Mouse (Mus musculus) c-Kit-positive CD71-positive TER-119-positive erythroid progenitor cells, embryonic 14.5 days (primary cell): ENCODE results near the gene Lamtor1.

ENCODE experiments used
- DNase-seq: peaks from one replicate; pipeline ENCODE4 v3.0.0-alpha.2; 2013; ENCODE audit warnings: low spot score

Gene Lamtor1

DNA sequence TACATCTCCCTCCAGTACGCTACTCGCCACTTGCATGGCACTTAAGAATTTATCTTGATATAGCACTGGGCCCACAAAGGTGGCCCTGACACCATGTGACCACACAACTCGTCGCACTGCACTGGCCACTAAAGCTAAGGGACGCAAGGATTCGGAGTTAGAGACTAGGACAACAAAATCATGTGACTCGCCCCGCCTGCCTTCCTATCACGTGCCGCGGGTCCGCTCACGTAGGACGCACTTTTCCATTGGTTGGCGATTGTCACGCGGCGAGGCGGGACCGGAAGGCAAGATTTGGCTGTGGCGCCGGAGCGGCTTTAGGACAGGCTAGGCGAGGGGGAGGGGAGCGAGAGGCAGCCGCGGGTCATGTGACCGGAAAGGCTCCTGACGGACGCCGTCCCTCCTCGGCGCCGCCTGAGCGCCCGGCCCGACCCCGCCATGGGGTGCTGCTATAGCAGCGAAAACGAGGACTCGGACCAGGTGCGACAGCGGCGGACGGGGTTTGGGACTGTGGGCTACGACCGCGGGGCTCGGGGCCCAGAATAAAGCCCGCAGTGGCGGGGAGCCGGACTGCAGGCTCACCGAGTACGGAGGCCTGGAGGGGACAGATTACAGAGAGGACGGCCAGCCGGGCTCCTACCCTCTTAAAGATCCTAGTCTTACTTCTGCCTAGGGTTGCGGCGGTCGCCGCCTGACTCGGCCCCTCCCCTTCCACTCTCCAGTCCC is at the start of gene Lamtor1:
TSS of gene Lamtor1 (plus strand) at position 344 of the 726 bp plus-strand sequence.
- DNase-seq: peak; percentile 99

DNA sequence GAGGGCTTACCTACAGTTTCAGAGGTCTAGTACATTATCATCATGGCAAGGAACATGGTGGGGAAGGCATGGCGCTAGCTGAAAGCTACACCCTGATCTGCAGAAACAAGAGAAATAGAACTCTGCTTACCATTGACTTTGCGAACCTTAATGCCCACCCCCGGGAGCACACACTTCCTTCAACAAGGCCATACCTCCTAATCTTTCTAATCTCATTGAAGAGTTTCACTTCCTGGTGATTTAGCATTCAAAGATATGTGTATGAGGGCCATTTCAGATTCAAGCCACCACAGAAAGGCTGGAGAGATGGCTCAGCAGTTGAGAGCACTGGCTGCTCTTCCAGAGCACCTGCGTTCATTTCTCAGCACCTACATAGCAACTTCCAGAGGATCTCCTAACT is 48.6 kb upstream of the Lamtor1 start, which contains the start of gene Folr2:
TSS of gene Folr2 (minus strand) at position 101 of the 400 bp plus-strand sequence.
- no peak for DNase-seq

DNA sequence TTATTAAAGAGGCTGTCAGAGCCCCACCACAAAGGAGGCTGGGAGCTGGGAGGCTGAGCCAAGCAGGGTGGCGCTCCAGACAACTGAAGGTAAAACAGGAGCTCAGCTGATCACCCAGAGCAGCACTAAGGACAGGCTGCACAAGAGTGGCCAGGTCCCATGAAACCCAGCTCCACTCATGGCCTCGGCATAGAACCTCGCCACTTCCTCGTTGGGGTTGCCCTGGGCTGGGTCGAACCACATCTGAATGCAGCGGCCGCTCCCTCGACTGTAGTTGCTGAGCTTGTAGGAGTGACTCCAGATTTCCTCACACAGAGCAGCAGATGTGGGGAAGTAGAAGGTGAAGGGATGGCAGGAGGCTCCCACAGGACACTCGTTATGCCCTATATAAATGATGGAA is 47.3 kb upstream of the Lamtor1 start:
- no peak for DNase-seq

DNA sequence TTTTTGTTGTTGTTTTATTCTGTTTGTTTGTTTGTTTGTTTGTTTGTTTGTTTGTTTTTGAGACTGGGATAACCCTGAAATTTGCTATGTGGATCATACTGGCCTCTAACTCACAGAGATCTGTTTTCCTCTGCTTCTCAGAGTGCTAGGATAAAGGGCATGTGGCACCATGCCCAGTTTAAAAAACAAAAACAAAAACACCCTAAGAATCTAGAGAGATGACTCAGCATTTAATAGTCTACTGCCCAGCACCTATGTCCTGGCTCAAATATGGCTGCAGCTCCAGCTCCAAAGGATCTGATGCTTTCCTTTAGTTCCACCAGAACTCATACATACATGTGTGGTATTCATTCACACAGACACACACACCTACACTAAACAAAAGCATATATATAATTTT is 44.7 kb upstream of the Lamtor1 start:
- DNase-seq: no peak

DNA sequence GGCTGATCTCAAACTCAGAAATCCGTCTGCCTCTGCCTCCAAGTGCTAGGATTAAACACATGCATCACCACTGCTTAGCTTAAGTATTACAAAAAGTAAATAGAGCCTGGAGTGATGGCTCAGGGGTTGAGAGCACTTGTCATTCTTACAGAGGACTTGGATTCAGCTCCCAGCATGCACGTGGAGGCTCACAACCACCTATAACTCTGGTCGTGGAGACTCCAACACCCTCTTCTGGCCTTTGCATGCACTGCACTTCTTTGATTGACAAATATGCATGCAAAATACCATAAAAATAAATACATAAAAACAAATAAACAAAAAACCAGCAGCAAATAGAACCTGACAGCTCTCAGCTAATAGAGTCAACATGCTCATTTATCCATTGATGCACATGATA is 43.4 kb upstream of the Lamtor1 start:
- DNase-seq: no peak

DNA sequence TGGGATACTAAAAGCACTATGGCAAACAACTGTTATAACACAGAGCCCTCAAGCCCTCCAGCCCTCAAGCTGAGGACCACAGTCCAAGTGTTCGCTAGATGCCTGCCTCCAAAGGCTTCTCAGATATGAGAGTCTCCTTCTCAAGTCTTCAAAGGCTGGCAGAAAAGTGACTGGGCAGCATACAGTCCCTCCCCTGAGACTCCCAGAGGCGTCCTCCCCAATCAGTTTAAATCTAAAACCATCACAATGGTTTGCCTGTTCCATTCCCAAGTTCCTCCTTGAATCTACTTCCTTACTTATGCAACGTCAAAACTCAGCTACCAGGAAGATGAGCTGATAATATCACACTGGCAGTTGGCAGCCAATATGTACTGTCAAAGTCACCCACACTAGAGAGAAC is 42.3 kb upstream of the Lamtor1 start, which contains the start of gene Anapc15:
TSS of gene Anapc15 (plus strand) at position 301 of the 400 bp plus-strand sequence.
- DNase-seq: no peak

DNA sequence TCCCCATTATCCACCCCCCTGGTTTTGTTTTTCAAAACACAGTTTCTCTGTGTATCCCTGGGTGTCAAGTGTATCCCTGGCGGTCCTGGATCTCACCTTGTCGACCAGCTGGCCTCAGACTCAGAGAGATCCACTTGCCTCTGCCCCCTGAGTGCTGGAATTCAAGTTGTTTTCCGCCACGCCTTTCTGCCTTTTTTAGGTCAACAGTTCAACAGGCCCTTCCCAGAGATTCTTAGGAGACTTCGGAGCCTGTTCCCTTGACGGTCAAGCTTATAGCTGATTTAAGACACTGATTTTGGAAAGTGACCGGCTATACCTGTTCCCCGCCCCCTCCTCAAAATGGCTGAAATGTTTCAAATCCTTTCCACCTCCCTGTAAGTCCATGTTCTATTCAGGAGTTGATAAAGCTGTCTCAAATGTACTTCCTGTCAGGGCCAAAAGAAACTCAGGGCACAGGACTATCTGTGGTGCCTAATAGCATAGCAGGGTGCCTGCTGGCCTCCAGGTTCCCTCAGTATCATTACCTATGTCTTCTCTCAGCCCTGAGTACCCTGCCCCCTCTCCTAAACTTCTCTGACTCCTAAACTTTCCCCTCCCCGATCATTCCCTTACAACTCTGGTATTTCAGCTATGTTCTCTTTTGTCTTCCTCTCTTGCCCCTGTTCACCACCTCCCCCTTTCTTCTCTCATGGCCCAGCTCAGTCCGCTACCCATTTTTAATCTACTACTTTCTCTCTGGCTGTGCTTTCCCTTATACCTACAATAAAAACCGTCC is 39.0 kb upstream of the Lamtor1 start:
- DNase-seq: no peak

DNA sequence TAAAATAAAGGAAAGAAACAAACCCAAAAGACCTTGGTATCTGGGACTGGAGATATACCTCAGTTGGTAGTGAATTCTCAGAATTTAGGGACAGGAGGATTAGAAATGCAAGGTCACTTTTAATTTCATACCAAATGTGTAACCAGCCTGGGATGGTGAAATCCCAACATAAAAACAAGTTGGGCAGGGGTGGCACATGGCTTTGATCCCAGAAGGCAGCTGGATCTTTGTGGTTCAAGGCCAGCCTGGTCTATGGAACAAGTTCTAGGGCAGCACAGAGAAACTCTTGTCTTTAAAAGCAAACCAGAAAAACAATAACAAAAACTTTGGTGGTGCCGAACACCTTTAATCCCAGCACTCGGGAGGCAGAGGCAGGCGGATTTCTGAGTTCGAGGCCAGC is 38.2 kb upstream of the Lamtor1 start:
- no peak for DNase-seq

DNA sequence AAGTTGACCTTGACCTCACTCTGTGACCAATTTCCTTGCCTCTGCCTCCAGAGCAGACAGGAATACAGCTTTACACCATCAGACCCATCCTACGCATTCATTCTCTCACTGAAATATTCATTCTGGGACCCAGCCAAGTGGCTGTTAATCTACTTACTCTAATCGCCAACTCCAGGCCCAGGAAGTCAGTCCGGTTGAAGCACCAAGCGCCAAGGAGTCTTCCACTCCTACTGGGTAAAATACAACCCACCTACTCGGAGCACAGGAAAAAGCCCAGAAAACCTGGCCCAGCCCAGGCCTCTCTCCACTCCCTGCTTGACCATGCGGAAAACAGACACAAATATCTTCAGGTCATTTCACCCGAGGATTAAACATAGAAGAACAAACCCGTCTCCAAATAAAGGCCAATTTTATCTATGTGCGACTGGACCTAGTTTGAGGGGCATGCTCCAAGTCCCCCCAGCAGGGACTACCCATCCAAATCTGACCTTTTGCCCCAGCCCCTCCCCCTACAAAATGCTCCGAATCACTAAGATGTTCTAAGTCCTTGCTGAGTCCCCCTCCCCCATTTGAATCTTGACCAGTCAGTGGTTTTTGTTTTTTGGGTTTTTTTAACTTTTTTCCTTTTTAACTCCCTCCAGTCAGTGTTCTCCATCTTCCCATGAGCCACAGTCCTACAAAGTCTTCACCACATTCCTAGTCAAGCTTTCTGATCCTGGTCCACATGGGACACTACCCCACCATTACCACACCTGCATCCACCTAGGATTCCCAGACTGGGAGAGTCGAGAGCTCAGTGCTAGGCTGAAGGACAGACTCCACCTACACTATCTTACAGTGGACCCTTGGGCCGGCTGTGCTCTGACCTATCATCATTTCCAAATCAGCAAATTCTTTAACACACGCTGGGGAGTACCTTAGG is 37.2 kb upstream of the Lamtor1 start:
- DNase-seq: no peak

DNA sequence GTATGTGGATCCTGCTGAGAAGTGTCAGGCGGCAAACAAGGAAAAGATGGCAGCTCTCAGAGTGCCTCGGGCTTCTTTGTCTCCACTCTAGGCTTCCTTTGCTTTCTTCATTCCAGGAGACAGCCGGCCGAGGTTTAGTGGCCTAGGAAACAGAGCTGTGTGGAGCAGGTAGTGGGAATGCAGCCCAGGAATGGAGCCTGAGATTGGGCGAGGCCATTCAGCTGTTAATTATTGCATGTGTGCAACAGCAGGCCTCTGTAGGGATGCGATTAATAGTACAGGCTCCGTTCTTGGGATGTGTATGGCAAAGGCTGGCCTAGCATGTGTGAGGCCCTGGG is 36.6 kb upstream of the Lamtor1 start:
- DNase-seq: no peak

DNA sequence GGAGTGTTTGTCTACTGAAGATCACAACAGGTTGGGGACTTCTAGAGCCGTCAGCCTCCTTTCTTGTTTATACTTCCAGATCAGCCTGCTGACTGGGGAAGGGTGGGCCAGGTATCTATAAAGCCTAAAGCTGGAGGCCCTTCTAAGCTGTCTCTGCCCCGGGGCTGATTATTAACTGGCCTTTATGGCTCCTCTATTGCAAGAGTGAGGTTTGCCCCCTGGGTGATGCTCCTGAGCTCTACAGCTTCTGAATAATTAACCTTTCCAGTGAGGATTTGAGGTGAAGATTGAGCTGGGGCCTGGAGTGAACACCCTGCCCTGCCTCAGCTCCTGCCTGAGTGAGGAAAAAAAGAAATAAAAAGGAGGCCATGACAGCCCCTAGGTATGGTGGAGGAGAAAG is 35.1 kb upstream of the Lamtor1 start, which contains the start of gene Folr1:
TSS of gene Folr1 (minus strand) at position 160 of the 400 bp plus-strand sequence.
- no peak for DNase-seq

DNA sequence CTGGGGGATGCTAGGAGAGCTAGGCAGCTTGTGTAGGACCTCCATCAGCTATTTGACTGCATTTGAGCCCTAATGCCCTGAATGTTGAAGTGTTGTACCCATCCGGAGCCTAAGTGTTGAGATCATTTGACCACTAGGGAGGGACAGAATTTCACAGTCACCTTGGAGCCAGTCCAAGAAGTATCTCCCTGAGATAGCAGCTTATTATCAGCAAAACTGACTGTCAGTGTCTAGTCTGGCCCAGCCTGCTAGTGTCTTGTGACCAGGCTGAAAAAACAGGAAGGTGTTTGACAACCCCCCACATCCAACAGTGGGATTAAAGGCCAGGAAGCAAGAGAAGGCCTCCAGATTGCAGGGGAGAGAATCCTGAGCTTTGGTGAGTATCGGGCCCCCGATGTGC is 34.4 kb upstream of the Lamtor1 start:
- no peak for DNase-seq

DNA sequence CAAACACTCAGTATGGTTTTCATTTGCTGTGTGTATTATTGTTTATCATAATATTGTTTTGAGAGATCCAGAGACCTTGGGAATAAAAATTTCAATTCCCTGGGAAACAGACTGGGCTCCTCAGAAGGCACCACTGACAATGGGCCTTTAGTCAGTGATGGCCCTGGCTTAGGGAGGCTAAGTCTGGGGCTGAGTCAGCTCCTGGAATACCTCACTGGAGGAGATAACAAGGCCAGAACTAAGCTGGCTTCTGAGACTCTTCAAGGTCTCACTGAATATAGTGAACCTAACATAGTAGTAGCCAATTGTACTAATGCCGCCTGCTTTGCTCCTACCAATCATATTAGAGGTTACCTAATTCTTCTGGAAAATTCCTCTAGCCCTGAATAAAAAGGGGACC is 29.7 kb upstream of the Lamtor1 start:
- DNase-seq: no peak

DNA sequence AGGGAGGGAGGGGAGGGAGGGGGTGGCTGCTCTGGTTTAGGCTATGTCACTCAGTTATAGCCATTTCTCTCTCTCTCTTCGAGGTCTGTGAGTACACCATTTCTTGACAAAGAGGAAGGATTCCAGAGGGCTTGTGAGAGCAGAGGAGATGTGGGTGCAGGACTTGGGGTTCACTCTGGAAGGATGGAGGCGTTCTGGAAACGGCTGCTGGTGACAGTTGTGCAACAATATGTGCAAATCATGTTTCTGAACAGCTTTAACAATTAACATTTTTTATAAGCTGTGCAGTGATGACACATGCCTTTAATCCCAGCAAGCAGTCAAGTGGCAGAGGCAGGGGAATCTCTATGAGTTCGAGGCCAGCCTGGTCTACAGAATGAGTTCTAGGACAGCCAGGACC is 24.8 kb upstream of the Lamtor1 start:
- DNase-seq: no peak

DNA sequence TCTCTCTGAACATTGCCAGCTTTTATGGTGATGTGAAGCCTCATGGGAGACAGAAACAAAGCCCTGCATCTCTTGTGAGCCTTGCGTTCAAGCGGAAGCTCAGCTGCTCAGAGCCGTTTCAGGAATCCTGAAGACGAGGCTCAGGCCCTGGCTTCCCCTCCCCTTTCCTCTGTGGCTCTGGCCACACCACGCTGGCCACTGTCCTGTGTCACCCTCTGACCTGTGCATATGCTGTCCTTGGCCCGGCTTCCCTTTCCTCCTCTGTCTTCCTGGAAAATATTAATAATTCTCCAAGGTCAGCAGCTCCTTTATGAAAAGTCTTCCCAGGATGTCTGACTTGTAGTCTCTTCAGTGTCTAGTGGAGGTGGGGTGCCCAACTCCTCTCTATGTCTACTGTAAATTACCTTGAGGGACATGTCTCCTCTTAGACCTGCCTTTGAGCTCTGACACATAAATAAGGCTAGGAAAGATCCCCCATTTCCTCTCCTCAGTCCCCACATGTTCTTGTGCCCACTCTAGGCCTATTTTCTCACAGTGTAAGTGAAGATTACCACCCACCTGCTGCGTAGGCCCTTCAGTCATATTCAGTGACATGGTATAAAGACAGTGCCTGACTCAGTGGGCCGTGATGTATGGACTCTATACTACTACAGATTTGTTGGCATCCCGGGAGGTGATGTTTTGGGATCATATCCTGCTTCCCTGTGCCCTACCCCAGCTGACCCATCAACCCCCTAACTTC is 23.1 kb upstream of the Lamtor1 start:
- DNase-seq: no peak

DNA sequence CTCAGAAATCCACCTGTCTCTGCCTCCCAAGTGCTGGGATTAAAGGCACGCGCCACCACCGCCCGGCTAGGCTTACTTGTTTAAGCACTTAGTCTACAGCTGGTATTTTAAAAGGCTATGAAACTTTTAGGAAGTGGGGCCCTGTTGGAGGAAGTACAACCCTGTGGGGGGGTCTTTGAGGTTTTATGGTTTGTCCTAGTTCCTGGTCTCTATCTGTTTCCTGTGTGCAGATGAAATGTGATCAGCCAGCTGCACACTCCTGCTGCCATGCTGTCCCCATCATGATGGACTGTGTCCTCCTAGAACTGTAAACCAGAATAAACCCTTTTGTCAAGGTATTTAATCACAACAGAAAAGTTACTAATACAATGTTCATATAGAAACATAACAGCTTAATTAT is 21.5 kb upstream of the Lamtor1 start:
- DNase-seq: no peak

DNA sequence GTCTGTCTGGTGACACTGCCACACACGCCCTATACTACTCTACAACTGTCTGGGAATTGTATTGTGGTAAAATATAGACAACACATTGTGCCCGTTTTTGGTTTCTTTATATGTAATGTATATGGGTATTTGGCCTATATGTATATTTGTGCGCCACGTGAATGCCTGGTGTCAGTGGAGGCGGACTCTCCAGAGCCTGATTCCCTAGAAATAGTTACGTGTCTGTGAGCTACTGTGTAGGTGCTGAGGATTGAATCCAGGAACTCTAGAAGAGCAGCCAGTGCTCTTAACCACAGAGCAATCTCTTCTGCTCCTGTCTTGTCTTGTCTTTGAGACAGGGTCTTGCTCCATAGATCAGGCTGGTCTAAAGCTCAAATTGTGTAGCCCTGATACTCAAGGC is 19.4 kb upstream of the Lamtor1 start:
- no peak for DNase-seq

DNA sequence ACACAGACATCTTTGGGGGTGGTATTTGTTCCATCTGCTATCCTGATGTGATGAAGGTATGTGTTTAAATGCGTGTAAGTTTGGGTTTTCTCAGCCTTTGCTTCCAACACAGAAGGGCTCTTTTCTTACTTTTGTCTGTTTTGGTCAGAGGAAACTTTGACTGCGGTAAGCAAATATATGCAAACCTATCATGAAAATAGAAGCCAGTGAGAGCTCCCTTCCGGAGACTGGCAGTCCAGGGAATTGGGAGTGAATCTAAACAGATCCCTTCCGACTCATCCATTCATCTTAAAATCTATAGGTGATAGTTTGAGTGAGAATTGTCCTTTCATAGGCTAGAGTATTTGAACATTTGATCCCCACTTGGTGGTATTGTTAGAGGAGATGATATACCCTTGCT is 17.2 kb upstream of the Lamtor1 start:
- no peak for DNase-seq

DNA sequence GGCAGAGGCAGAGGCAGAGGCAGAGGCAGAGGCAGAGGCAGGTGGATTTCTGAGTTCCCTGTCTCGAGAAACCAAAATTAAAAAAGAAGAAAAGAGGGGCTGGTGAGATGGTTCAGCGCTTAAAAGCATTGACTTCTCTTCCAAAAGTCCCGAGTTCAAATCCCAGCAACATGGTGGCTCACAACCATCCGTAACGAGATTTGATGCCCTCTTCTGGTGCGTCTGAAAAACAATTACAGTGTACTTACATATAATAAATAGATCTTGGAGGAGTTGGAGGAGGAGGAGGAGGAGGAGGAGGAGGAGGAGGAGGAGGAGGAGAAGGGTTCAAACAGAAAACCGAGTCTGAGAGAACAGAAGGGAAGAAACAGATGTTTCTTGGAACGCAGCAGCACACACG is 10.0 kb upstream of the Lamtor1 start:
- no peak for DNase-seq

DNA sequence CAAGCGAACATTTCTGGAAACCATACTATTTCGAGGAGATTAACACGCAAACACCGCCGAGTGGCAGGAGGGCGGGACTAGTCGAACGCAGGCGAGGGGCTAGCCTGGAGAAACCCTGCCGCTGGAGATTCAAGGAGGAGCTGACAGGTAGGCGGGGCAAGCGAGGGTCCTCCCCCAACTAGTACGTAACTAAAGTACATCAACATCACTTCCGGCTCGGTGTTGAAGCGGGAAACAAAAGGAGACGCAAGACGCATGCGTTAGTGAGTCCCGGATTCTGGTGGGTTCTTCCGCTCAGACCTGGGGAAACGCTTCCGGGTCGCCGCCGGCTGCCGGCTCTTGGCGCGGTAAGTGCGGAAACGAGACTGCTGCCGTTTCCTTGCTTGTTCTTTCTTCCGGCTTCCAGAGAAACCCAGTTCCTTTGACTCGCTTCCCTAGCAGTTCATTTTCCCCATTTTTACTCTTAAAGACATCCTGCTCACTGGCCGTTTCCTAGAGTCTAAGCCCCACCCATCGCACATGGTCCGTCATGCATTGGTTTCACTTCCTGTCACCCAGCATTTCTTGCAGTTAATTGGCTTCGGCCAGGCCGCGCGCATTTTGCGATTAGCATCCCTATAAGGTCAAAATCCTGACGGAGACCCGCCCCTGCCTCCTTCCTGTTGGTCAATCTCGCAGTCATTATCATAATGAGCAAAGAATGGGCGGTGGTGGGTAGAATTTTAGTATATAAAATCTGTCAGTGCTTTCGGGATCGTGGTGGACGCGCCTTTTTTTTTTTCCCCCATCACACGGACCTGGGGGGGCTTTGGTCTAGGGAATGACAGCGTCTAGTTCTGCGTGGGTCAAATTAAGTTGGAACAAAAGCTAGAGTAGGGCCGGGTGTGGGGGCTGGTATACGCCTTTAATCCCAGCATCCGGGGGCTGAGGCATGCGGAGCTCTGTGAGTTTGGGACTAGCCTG is 9.3 kb upstream of the Lamtor1 start:
- peak; percentile 99 for DNase-seq
